Mouse (Mus musculus): ENCODE data around the gene Itfg1.
"Not testable (repeated sequence)": the region's sequence is repeated elsewhere in the genome, so short reads cannot be mapped to it uniquely, and the experiment has no call there.

Gene Itfg1

GRCm38 (mm10) chr8:85840657-85841488, at the start of gene Itfg1, which contains the start of gene Phkb:
TSS of gene Itfg1 (minus strand) at chr8:85840921.
TSS of gene Phkb (plus strand) at chr8:85840959.
- DNase-seq (ENCODE audit: low read depth, low spot score): peak; percentile 64

- no peak for DNase-seq (ENCODE audit: low read depth, low spot score)
Measured at GRCm38 (mm10) chr8:85884811-85885210, 44.1 kb upstream of the Itfg1 start.

DNA sequence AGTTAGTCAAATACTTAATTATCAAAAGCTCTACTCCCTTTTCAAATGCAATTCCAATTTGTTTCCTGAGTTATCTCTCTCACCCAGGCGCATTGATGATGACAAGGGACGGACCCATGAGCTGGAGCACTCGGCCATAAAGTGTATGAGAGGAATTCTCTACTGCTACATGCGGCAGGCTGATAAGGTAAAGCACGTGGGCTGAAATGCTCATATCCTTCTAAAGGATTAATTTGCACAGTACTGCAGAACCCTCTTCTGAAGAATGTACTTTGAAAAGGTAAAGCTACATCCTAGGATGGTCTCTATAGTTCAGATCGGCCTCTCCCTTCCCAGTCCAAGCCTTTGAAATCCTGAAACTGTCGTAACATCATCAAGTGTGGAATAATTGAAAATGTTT, 38.9 kb upstream of the Itfg1 start:
- DNase-seq (ENCODE audit: low read depth, low spot score): no peak

- DNase-seq (ENCODE audit: low read depth, low spot score): no peak
Measured at GRCm38 (mm10) chr8:85877976-85878375, 37.3 kb upstream of the Itfg1 start.

GRCm38 (mm10) chr8:85871660-85872059, 30.9 kb upstream of the Itfg1 start:
- DNase-seq (ENCODE audit: low read depth, low spot score): no peak

- DNase-seq (ENCODE audit: low read depth, low spot score): no peak
Measured at GRCm38 (mm10) chr8:85862381-85862780, 21.7 kb upstream of the Itfg1 start.

DNA sequence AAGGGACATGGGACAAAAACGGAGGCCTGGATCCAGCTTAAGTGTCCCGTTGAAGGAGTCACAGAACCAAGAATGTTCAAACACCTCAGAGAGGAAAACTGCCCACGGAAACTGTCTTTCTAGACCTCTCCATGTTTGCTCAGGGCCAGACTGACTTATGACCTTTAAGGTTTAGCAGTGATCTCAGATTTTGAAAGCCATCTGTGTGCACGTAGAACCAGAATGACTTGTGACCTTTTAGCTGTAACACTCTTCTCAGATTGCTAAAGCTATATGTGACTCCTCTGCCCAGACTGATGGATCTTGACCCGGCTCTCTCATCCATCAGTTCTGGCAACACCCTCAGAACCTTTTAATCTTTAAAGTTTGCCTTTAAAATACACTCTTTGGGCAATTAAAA, 19.9 kb upstream of the Itfg1 start:
- DNase-seq (ENCODE audit: low read depth, low spot score): no peak

GRCm38 (mm10) chr8:85857227-85857896, 16.6 kb upstream of the Itfg1 start:
- DNase-seq (ENCODE audit: low read depth, low spot score): not testable (repeated sequence)

DNA sequence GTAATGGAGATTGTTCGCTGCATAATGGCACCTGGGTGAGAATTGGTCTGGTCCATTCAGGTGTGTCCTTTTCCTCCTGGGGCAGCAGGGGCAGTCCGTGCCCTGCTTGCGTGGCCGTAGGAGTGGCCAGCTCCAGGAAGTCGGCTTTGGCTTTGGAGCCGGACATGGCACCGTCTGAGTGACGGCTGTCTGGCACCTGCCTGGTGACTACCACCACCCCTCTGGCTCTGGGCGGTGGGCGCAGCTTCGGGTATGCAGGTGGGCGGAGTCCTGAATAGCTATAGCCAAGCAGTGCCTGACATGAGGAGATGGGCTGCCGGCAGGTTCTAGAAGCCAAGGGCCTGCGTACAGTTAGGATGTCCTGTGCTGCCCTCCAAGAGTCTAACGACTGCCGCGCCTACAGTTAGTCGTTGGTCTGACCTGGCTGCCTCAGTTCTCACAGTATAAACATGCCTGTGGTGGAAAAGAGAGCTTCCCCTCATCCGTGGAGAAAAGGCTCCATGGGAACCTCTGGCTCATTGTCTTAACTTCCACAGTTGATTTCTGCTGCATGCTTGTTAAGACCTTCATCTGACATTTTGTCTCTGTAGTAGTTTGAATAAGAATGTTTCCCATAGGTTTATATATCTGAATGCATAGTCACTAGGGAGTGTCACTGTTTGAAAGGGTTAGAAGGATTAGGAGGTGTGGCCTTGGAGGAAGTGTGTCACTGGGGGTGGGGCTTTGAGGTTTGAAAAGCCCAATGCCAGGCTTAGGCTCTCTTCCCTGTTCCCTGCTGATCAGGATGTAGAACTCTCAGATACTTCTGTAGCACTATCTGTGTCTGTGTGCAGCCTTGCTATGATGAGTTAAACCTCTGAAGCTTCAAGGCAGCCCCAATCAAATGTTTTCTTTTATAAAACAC, 13.8 kb upstream of the Itfg1 start:
- DNase-seq (ENCODE audit: low read depth, low spot score): no peak

- DNase-seq (ENCODE audit: low read depth, low spot score): no peak
Measured at GRCm38 (mm10) chr8:85845887-85846286, 5.2 kb upstream of the Itfg1 start.

DNA sequence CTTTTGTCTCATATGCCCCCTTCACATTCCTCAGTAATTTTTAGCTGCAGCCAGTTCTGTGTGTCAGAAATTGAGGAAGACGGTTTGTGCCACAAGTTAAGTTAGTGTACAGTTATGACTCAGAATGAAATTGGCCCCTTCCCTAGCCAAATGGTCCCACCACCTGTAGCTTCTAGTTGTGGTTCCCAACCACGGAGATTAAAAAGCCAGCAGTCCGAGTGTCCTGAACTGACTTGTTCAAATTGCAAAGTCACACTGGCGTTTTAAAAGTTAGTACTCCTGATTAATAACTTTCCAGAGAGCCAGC, 721 bp upstream of the Itfg1 start:
- no peak for DNase-seq (ENCODE audit: low read depth, low spot score)

- DNase-seq (ENCODE audit: low read depth, low spot score): peak; percentile 3
Measured at GRCm38 (mm10) chr8:85839916-85840656, 635 bp downstream of the Itfg1 start.

GRCm38 (mm10) chr8:85813621-85814020, 27.1 kb downstream of the Itfg1 start:
- no peak for DNase-seq (ENCODE audit: low read depth, low spot score)

DNA sequence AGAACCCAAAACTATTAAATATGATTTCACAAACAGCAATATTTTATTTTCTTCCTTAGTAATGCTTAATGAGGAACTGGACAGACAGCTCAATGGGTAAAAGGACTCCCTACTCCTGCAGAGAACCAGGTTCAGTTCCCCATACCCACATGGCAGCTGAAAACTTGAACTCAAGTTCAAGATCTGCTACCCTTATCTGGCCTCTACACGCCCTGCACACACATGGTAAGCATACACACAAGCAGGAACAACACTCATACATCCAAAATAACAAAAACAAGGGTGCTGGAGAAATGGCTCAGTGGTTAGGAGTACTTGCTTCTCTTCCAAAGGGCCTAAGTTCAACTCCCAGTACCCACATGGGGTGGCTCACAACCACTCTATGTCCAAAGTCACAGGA, 39.3 kb downstream of the Itfg1 start:
- no peak for DNase-seq (ENCODE audit: low read depth, low spot score)

GRCm38 (mm10) chr8:85800164-85800563, 40.6 kb downstream of the Itfg1 start:
- no peak for DNase-seq (ENCODE audit: low read depth, low spot score)

GRCm38 (mm10) chr8:85796392-85796791, 44.3 kb downstream of the Itfg1 start:
- not testable (repeated sequence) for DNase-seq (ENCODE audit: low read depth, low spot score)

DNA sequence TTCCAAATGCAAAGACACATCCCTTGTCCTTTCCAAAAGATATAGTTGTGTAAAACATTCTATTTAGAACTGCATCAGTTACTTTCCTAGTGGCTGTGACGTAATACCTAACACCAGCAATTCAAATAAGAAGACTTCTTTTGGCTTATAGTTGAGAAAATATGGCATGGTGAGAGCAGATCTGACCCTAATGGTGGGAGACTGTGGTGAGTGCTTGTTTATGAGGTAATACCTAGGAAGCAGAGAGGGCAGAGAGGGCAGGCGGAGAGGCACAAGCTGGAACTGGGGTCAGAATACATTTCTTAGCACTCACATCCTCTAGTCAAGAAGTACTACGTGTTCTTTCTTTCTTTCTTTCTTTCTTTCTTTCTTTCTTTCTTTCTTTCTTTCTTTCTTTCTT, 52.4 kb downstream of the Itfg1 start:
- no peak for DNase-seq (ENCODE audit: low read depth, low spot score)

DNA sequence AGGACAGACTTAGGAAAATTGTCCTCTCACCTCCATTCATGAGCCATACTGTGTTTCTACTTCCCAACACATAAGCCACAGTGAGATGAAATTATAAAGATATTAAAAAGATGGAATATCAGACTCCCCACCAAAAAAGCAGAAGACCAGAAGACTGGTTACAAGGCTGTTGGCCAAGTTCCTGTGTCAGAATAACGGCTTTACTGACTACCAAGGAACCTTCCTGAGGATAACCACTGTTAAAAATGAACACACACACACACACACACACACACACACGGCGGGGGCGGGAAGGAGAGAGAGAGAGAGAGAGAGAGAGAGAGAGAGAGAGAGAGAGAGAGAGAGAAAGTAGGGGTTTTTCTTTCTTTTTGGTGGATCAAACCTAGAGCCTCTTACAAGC, 52.8 kb downstream of the Itfg1 start:
- DNase-seq (ENCODE audit: low read depth, low spot score): no peak

GRCm38 (mm10) chr8:85785506-85785905, 55.2 kb downstream of the Itfg1 start:
- no peak for DNase-seq (ENCODE audit: low read depth, low spot score)

GRCm38 (mm10) chr8:85783871-85784270, 56.9 kb downstream of the Itfg1 start:
- no peak for DNase-seq (ENCODE audit: low read depth, low spot score)

- no peak for DNase-seq (ENCODE audit: low read depth, low spot score)
Measured at GRCm38 (mm10) chr8:85780091-85780490, 60.6 kb downstream of the Itfg1 start.
